Mouse (Mus musculus) right cerebral cortex, postnatal 4 days (tissue): Measurements from ENCODE around the gene Sept5.

Experiments used
- DNase-seq: peaks from one replicate; pipeline ENCODE4 v3.0.0-alpha.2; 2022

Sept5 gene

GRCm38 (mm10) chr16:18632059-18632458, 2.3 kb upstream of the Sept5 start:
- DNase-seq: peak; percentile 35

- DNase-seq: no peak
Measured at GRCm38 (mm10) chr16:18631141-18631540, 1.4 kb upstream of the Sept5 start.

GRCm38 (mm10) chr16:18630291-18630690, 537 bp upstream of the Sept5 start:
- no peak for DNase-seq

GRCm38 (mm10) chr16:18628948-18629340, 810 bp downstream of the Sept5 start:
- DNase-seq: no peak

- DNase-seq: no peak
Measured at GRCm38 (mm10) chr16:18628206-18628947, 1.4 kb downstream of the Sept5 start.

GRCm38 (mm10) chr16:18627163-18627562, 2.6 kb downstream of the Sept5 start:
- DNase-seq: no peak

- peak; percentile 75 for DNase-seq
Measured at GRCm38 (mm10) chr16:18626376-18626878, 3.3 kb downstream of the Sept5 start, which contains the start of gene Gm49601. Gene Gm49601 (minus strand): TSS chr16:18626427.

- DNase-seq: peak; percentile 46
Measured at GRCm38 (mm10) chr16:18625791-18626311, 3.9 kb downstream of the Sept5 start.

GRCm38 (mm10) chr16:18625097-18625496, 4.7 kb downstream of the Sept5 start:
- no peak for DNase-seq

- DNase-seq: no peak
Measured at GRCm38 (mm10) chr16:18624641-18625040, 5.1 kb downstream of the Sept5 start.

GRCm38 (mm10) chr16:18623751-18624540, 5.8 kb downstream of the Sept5 start:
- DNase-seq: no peak

GRCm38 (mm10) chr16:18622916-18623750, 6.6 kb downstream of the Sept5 start:
- no peak for DNase-seq

GRCm38 (mm10) chr16:18622019-18622418, 7.7 kb downstream of the Sept5 start, which contains the start of gene Gp1bb:
Gene Gp1bb (minus strand): TSS chr16:18622403.
- DNase-seq: peak; percentile 15

GRCm38 (mm10) chr16:18621362-18622001, 8.3 kb downstream of the Sept5 start:
- DNase-seq: peak; percentile 50

GRCm38 (mm10) chr16:18620601-18621361, 9.0 kb downstream of the Sept5 start:
- DNase-seq: peak; percentile 70

- no peak for DNase-seq
Measured at GRCm38 (mm10) chr16:18620201-18620600, 9.6 kb downstream of the Sept5 start.

GRCm38 (mm10) chr16:18619110-18619509, 10.6 kb downstream of the Sept5 start:
- DNase-seq: peak; percentile 18

- DNase-seq: no peak
Measured at GRCm38 (mm10) chr16:18618297-18618696, 11.5 kb downstream of the Sept5 start.

- DNase-seq: peak; percentile 97
Measured at GRCm38 (mm10) chr16:18617370-18618065, 12.2 kb downstream of the Sept5 start.

GRCm38 (mm10) chr16:18613301-18613700, 16.5 kb downstream of the Sept5 start:
- no peak for DNase-seq

GRCm38 (mm10) chr16:18611752-18612151, 18.0 kb downstream of the Sept5 start:
- DNase-seq: no peak
